Mouse (Mus musculus): ENCODE measurements around the gene Mrto4.

DNA sequence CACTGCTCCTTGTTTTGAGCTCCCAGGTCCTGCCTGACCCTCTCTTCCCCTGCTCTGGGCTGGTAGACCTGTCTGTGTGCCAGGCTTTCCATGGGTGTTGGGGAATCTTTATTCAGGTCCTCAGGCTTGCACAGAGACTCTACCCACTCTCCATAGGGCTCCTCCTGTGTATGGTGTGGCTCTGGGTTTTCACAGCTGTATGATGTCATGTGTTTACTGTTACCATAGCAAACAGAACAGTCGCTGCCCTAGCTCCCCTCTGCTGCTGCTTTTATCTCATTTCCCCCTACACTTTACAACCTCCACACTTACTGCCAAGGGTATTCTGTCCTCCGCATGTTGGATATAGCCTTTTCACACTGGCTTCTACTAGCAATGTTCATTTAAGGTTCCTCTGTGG is 43.1 kb upstream of the Mrto4 start:
- TF ChIP-seq CTCF (IDR thresholded peaks at IDR 0.05) (no peak), POLR2A (IDR thresholded peaks at IDR 0.05; ENCODE audit: insufficient read depth, low read depth, low read length) (no peak), EP300 (IDR thresholded peaks at IDR 0.05; ENCODE audit: insufficient read depth, low read depth, low read length) (no peak)
